Mouse (Mus musculus) retina, embryonic 14.5 days (tissue): ENCODE results near the gene Slc6a4.

Source experiments
- DNase-seq: peaks from one replicate; pipeline ENCODE4 v3.0.0-alpha.2; 2015; ENCODE audit warnings: low spot score

Gene Slc6a4

DNA sequence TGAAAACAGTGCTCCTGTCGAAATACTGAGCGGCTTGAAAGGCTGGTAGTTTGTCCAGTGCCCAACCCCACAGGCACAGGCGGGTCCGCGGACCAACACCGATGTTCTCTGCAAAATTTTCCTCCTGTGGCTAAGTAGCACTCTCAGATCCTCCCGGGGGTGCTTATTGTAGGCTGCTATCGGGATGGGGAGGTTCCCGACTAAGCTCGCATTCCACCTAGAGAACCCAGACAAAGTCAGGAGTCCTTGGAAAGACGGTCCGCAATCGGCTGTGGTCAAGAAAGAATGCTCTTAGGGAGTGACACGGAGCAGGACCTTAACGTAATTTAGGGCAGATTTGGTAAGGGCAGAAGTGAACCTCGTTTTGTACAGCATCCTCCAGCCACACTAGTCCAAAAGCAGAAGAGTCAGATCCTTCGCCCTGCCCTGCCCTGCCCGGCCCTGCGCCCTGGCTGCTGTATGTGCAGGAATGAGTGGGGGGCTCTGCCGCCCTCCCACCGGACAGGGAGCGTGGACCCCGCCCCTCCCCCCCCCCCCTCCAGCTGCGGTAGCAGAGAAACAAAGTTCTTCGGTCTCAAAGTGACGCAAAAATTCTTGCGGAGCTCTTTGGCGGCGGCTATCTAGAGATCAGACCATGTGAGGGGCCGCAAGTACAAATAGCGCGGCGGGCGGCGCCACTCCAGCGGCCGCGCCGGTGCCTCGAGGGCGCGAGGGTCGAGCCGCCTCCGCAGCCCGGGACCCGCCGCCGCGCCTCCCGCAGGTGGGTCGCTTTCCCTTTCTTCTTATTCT, at the start of gene Slc6a4:
TSS of gene Slc6a4 (plus strand) at position 688 of the 789 bp plus-strand sequence.
- peak; percentile 53 for DNase-seq

DNA sequence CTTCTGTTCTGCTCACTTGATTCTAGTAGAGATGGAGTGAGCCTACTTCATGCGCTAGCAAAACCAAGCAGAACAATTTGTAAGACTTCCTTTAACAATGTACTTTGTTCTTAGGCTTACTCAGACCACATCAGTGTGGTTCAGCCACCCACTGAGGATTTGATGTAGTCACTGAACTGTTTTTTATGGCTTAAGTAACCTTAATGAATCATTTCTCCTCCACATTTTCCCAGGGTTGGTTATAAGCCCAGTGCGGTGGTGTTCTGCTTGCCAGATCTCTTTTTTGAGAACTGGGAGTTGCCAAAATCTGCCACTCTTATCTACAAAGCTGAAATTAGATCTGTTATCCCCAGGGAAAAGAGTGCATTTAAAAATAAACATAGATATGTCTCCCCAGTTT, 44.9 kb upstream of the Slc6a4 start:
- DNase-seq: no peak

DNA sequence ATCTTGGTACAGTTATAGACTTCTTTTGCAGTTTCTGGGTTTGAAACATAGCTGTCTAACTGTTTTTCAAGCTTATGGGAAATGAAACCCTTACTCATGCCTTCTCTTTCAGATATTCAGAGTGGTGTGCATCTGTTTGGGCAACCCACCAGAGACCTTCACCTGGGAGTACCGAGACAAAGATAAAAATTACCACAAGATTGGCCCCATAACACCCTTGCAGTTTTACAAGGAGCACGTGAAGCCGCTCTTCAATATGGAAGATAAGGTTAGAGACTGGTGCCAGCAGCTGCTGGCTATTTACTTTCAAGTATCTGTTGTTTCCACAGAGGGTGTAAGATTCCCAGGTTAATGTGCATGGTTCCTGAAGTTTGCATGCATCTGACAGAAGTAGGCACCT, 32.7 kb upstream of the Slc6a4 start:
- no peak for DNase-seq

DNA sequence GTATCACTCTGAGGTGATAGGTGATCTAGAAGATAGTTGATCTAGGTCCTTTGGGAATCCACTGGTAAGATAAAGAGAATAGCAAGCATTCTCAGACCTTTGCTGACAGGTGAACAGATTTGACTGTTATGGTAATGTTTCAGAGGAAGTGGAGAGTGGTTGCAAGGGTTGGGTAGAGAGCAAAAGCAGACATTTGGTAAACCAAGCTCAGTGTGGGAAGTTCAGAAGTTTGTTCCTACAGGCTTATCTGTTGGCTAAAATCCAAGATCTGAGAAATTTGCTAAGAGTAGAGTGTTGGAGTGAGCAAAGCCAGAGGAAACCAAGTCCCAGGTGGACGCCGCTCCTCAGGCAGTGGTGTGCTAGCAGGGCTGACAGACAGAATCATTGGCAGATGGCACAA, 28.1 kb upstream of the Slc6a4 start:
- DNase-seq: no peak

DNA sequence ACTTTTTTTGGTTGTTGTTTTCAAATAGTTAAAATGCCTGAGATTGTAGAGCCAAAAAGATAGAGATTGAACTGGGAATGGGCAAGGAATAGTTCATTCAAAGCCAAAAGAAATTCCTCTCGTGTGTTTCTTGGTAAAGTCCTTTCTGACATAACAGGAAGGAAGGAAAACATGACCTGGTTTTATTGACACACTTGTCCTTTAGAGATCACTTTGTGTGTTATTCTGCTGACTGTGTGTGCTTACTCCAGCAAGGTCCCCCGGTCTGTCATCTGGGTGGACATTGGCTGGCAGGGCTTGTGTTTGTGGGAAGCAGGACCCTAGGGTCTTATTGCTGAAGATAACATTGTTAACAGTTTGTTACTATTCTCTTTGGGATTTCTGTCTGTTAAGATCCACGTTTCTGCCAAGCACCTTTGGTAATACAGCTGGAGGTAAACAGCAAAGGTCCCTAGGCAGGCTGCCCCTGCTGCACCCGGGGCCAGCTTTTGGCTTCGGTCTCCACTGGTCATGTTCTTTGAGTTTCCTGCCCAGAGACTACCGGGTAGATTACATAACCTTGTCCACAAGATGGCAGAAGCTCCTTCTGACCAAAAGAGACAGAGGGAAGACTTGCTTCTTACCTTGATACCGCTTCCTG, 23.6 kb upstream of the Slc6a4 start:
- no peak for DNase-seq

DNA sequence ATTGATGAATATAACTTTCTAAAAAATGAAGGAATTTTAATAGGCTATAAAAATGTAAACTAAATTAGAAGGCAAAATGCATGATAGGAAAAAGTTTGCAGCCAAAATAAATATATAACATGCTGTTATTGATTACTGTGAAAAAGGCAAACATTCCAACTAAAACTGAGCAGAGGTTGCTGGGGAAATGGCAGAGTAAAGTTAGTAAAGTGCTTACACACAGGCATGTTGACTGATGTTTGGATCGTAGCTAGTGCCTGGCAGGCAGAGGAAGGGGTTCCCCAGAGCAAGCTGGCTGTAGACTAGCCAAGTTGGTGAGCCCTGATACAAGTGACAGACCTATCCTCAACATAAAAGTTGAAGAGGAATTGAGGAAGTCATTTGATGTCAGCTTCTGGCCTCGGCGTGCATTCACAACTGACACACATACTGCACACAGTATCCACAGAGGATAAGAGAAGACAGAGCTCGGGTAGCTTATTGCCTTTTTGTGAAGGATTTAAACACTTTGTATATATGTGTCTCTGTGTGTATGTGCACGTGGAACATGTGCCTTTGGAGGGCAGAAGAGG, 16.7 kb upstream of the Slc6a4 start:
- DNase-seq: no peak

DNA sequence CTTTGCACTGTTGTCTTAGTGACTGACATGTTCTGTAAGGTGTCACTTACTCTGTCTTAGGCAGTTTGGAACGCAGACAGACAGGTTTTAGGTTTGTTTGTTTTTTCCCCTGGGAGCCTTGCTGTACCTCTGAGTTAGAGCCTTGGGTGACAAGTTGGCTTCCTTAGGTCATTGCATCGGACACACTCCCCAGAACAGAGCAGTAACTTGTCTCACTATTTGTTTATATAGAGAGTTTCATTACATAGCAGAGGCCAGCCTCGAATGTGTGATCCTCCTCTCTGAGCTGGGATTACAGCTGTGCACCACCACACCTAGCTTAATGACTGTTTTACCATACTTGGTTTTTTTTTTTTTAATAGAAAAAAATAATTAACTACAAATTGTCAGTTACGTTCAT, 16.0 kb upstream of the Slc6a4 start:
- DNase-seq: no peak

DNA sequence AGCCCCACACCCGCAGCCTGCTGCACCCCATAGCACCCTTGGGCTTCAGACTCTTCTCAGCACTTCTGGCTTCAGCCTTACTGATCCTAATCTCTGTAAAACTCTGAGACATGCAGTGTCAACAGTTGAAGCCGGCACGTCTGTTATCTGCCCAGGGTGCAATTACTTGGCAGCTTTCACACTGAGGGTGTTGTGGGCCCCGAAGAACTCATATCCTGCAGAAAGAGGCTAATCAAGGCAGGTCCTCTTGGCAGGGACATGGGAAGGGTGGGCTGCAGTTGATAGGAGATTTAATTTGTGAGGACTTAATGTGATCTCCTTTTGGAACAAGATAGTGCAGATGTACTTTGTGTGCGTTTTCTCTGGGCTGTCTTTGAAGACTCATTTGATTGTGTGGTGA, 14.8 kb upstream of the Slc6a4 start:
- DNase-seq: no peak

DNA sequence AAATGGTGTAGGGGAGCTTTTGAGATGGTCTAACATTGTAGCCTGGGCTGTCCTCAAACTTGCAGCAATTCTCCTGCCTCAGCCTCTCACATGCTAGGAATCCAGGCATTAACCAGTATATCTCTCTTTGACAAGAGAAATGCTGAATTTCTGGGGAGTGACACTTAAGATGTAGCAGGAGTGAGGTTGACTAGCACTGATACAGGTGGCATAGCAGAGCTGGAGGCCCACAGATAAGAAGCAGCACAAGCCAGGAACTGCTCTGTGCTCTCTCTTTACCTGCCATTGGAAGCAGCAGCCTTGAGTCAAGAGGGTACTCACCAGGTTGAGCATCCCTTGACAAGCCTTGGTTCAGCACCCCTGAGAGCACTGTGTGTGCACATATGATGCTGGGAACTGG, 14.2 kb upstream of the Slc6a4 start:
- no peak for DNase-seq

DNA sequence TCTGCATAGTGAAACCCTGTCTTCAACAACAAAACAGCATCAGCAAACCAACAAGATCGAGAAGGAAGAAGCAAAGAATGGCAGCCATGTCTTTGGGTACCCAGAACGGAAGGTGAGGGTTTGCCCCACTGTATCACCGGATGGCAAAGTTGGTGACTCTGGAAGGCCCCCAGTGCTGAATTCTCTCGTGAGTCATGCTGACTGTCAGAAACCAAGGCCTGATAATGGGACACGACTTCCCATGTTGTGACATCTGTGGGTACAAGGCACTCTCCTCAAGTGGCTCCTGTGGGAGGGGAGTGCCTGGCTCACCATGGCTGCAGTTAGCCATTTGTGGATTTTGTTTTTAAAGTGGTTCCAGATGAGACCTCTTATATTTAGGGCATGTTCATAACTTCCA, 7.6 kb upstream of the Slc6a4 start:
- no peak for DNase-seq

DNA sequence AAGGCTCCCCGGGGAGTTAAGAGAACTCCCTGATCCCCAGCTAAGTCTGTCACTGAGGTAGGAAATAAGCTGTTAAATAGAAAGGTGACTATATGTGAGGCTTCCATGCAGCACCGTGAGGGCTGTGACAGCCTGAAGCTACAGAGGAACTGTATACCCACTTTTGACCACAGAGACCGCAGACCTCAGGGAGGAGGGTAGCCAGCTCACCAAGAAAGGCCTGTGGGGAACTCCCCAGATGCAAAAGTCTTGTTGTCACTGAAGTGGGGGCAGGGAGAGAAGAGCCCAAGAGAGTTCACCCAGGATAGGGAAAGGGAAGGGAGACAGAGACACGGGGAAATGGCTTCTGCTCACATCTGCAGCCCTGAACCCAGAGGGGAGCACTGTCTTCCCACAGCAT, 5.5 kb upstream of the Slc6a4 start:
- DNase-seq: no peak

DNA sequence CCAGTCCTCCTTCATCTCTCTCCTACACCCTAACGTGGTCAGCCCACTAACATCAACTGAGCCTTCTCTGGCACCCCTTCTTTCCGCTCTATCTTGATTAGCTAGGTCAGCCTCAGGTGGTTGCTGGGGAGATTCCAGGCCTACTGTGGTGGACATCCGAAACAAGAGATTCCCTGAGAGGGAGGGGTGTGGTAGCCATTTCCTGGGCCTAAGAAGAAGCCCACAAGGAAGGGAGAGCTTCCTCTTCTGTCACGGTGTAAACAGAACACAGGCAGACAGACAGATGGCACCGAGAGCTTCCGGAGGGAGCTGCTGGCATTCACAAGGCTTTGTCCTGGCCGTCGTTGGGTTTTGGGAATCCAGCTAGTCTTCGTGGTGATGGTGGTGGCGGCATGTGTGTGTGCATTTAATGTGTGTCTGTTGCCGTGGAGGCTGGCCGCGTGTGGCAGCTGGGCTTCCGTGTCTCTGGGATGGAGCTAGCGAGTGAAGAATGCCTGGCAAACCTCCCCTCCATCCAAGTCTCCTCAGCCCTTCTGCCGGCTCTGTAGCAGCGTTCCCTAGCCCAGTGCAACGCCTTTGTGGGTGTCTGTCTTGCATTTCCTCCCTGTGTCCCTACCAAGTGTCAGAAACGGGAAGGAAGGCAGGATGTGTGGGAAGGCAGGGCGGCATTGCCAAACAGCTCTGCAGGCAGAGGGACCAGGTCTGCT, 2.3 kb upstream of the Slc6a4 start:
- no peak for DNase-seq

DNA sequence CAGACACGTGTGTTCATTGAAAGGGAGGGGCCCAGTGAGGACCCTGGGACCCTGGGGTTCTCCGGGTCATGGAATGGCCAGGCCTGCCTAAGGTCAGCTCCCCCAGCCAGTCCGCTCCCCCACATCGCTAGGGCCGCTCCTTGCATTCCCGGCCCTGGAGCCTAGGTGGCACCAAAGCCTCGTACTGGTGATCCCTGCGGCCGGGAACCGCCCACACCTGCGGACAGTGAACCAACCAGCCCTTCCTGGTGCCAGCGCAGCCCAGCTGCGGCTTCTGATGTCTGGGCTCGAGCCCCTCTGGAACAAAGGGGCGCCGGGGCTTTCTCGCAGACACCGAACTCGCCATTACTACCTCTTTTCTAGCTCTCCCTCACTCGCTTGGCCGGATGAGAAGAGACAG, 1.1 kb upstream of the Slc6a4 start:
- DNase-seq: peak; percentile 90

DNA sequence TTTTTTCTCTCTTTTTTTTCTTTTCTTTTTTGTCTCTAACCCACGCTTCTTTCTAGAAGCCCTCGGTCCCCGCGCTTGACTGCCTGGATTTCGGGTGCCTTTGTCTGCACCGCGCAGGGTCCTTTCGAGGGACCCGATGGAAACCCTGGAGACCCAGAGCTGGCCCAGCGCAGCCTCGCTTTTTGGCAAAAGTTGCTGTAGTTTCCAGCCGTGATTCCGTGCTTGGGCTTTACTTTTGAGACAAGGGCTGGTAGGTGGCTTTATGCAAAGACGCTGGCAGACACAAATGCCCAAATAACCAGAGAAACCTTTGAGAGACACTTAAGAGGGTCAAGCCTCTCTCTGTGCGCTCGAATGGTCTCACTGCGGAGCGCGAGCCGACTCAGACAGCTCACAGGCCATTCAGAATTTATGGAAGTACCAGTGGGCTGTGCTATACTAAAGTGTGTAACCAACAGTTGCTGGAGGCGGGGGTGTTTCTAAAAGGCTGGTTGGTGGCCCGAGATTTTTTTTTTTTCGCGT, 363 bp downstream of the Slc6a4 start:
- peak; percentile 41 for DNase-seq

DNA sequence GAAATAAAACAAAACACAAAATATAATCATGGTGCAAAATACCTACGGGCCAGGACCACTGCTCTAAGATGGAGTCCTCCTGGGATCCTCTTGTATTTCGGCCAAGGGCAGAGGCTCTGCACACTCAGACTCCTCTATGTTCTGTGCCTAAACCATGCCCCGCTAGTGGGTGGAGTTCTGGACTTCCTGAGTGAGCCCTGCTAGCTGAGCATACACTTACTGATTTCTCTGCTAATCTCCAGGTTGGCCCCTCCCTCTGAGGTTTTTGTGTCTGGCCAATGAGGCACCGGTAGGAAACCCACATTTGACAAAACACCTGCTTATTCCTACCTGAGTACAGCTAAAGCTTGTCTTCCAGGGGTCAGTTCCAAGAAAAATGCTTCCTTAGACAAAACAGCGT, 2.3 kb downstream of the Slc6a4 start:
- no peak for DNase-seq

DNA sequence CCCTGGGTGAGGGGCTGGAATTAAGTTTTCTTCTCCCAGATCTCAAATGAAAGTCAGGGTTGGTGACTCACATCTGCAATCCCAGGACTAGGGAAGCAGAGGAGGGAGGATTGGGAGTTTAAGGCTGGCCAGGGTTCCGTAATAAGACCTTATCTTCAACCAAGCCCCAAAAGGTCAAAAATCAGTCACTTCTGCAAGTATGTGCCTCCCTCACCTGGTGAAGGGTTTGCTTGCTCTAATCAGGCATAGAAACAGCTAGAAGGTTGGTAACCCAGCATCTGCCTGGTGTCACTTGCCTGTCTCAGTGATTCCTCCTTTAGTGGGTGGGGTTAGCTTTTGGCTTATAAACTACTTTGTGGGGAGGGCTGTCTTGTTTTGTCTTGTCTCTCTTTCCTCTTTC, 4.0 kb downstream of the Slc6a4 start:
- DNase-seq: no peak

DNA sequence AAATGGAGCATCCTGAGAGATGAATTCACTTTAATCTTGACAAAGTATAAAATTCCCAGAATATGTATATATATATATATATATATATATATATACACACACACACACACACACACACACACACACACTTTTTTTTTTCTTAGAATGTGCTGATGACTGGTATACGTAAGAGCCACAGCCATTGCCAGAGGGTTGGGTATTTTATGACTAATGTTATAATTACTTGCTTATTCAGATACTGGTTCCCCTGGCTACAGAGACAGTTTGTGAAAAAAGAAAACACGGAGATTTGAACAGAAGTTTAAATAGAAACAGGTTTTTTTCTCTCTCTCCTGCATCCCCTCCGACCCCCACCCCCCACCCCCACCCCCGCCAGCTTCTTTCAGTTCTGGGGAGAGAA, 7.5 kb downstream of the Slc6a4 start:
- DNase-seq: no peak

DNA sequence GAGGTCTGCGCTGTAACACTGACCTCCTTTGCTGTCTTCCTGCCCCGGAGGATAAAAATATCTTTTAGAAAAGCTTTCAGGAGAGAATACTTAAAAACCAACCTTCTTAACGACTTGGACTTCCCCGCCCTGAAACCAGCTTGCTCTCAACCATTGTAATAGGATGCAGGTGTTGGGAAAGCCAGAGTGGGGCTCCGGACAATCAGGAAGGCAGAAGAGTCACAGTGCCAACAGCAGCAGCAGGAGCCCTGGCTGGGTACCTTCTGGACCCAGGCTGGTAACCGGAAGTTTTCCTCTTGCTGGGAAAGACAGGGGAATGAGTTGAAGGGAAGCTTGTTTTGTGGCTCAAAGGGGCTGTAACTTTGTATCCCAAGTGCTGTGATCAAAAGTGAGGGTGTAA, 8.2 kb downstream of the Slc6a4 start:
- DNase-seq: no peak

DNA sequence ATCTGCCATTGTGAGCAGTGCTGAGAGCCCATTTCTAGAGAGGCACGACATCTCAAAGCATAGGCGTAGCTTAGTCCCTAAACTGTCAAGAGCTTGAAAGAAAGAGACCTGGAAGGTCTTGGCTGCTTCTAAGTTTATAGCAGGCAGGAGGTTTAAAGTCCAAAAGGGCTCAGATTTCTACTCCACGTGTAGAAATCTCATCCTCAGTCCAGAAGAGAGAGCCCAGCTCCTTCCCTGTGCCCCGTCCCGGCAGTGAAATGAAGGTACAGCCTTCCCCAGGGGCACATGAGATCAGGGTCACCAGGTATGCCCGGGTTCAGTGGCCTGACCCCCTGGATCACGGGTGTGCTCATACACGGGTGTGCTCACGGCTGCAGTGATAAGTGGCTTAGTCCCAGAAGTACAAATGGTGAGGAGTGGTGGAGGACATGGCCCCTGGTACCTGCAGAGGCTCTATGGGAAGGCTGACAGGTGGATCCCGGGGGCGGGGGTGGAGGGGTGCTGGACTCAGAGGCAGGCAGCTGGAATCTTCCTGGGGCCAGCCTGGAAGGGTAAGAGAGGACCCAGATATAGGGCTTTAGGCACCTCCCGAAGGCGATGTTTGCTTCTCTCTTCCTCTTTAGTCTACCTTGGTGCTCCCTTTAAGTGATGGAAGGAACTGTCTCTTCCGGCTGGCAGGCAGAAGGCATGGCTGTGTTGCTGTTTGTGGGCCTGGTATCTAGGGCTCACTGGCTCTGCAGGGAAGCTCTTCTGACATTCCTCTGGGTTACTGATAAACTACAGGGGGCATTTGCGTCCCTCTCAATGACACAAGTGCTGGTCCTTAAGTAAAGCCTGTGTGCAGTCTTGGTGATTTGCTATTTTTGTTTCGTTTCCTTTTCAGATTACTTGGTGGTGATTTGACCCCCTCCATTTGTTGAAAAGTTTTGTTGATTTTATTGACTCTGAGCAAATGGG, 10.9 kb downstream of the Slc6a4 start:
- no peak for DNase-seq

DNA sequence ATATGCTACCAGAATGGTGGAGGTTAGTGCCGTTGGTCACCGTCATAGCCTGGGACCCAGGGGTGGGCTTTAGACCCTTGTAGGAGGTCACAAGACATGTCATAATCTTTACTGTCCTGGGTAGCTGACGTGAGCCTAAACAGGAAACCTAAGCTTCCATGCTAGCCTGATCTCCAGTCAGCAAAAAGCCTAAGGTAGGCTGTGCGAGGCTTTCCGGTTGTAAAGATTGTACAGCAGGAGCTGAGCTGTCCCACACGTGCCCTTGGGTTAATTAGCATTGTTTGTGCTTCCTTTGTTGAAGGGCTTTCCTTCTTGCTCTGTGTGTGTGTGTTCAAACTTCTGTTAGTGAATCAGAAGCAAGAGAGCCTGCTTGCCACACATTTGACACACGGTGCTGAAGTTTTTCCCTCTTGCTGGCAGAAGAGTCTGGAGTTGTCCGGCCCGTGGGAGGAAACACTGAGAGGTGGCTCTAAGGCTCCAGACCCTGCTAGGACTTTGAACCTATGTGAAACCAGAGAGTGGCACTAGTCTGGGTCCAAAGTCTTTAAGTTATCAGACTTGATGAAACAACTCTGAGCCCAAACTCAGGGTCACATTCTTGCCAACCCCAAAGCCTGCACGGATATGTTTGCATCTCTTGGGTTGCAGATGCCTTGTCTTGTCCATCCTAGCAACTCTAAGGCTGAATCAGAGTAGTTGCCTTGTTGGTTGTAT, 12.5 kb downstream of the Slc6a4 start:
- no peak for DNase-seq

DNA sequence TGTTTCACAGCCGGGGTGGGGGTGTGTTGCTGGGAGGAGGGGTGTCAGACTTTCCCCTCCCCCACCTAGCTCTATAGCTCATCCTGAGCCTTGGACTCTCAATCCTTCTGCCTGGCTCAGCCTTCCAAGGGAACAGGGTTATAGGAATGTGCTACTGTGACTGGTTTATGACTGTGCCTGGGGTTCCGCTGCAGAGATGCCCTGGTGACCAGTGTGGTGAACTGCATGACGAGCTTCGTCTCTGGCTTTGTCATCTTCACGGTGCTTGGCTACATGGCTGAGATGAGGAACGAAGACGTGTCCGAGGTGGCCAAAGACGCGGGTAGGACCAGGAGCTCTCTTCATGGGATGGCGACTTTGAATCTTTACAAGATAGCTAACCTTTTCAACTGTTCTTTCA, 19.6 kb downstream of the Slc6a4 start:
- DNase-seq: no peak
